Mouse (Mus musculus) liver (tissue): ENCODE results near the gene Gabpa.

ENCODE experiments used
- DNase-seq: peaks from one replicate; pipeline ENCODE4 v3.0.0-alpha.2; 2020; ENCODE audit warnings: mixed read lengths

Gabpa gene

DNA sequence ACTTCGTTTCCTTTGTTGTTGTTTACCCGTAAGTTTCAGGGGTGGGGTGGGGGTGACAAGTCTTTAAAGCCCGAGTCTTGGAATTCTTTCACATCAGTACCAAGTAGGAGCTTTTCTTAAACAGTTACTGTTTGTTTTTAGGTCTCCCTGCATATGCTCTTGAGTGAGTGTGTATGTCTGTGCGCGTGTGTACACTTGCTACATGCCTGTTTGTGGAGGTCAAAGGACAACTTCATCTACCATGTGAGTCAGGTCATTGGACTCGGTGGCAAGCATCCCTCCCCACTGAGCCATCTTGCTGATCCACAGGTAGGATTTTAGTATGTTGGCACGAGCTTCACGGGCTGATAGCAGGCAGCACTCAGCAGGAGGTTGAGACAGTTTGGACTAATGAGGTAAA, 39.1 kb downstream of the Gabpa start:
- no peak for DNase-seq

DNA sequence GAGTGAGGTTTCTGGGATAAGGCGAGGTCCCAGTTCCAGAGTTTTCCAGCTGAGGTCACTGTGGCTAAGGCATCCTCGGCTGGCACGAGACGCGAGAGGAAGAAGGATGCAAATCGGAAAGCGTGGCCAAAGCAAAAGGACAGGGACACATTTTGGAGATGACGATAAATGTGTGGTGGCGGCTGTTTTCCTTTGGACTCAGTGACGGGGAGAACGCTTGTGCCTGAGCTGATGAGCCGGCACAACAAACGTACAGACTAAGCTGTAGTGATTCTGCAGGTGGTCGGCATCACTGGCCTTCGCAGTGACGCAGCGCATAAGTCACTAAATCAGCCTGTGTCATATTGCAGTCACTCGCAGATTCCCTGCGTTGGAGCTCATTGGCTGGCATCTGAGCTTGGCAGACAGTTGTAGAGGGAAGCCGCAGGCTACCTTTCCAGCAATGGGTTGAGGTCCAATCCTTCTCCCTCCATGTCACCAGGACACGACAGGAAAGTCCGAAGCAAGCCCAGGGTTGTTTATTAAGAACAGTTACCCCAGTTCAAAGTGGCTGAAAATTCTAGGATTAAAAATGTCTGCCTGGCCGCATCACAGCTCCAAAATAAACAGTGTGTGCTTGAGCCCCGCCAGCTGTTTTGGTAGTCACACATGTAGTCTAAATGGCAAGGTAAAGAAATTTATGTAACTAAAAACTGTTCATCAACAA, 40.4 kb downstream of the Gabpa start:
- no peak for DNase-seq

DNA sequence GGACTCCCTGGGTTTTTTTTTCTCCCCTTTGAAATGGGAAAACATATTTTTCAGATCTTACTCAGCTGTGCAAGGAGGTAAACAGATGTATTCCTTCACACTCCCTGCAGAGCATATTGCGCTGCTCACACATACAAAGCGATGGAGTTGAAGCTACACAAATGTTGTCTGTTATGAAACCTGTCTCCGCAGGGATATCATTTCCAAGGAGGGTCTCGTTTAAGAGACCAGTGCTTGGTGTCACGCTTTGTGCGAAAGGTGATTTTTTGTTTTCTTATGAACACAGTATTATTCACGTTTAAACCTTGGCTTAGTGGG, 41.0 kb downstream of the Gabpa start:
- DNase-seq, result no peak

DNA sequence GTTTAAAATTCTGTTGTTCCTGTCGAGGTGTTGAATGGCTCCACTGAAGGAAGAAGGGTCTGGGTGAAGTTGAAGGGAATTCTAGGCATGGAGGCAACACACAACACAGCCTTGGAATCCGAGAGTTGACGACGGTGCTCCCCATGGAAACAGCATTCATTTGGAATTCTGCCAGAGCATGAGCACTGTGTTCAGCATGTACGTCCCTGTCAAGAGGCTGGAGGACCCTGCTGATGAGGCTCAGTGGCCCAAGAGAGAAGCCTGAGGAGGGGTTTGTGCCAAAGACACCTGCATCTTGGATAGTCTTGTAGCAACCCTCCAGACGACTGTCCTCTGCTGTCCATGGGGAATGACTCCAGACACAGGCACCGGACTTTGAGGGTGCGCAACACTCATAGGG, 41.4 kb downstream of the Gabpa start:
- DNase-seq, result no peak

DNA sequence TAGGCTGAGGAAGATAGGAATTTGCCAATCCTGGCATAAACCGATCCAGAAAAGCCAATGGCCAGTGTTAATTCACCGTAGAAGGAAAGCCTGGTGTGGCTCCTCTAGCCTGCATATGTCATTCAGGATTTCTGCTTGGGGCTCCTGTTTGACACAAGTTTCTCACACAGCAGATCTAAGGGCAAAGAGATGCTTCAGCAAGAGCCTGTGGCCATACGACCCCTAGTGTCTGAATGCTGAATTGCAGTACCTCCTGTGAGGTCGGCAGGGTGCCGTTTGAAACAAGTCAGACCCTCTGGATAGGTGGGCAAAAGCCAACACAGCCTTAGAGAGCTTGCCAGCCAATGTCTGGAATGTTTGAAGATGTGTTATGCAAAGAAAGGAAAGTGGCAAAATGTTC, 44.4 kb downstream of the Gabpa start:
- DNase-seq, result peak; percentile 57

DNA sequence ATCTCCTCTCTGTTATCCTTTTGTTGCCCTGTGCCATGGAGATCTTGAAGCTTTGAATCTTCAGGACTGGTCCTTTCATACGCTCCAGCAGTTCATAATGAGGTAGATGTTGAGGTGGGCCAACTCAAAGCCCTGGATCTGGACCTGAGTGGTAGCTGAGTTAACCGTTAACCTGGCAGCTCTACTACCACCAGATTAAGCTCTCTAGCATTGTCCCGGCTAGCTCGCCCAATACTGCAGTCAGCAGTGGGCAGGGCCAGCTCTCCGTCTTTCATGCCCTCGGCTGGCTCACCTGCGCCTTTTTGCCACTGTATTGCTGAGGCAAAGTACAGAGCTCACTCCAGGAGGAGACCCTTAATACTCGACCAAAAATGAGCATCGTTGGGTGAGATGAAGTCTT, 46.4 kb downstream of the Gabpa start:
- DNase-seq, result no peak

DNA sequence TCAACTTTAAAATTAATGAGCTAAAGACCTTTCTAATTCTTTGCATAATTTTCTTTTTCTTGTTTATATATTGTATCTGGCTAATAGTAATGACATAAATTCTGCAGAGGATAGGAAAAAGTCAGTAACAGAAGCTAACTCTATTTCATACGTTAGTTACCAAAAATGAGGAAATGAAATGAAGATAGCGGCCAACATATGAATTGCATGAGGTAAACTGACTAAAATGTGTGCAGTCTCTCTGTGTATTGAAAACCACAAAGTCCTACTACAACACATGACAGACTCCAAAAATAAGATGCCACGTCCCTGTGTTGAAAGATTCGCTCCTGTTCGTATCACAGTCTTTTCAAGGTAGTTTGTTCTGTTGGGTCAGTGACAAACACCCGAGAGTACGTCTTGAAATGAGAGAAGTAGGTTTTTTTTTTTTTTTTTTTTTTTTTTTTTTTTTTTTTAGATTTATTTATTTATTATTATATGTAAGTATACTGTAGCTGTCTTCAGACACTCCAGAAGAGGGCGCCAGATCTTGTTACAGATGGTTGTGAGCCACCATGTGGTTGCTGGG, 47.1 kb downstream of the Gabpa start:
- no peak for DNase-seq

DNA sequence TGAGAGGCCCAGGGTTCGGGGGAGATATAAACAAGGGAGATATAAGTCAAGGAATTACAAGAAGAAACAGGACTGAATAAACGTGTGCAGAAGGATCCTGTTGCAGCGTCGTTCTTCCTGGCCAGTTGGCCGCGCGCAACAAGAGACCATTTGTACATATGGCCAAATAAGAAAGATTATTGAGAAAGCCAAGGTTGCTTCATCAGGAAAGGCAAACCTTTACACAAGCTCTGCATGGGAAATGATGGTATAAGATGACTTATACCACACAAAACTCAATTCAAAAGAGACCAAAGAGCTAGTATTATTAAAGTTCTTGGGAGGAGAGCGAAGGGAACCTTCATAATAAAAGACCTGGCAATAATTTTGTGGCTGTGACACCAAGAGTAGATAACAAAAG, 49.8 kb downstream of the Gabpa start:
- DNase-seq, result no peak

DNA sequence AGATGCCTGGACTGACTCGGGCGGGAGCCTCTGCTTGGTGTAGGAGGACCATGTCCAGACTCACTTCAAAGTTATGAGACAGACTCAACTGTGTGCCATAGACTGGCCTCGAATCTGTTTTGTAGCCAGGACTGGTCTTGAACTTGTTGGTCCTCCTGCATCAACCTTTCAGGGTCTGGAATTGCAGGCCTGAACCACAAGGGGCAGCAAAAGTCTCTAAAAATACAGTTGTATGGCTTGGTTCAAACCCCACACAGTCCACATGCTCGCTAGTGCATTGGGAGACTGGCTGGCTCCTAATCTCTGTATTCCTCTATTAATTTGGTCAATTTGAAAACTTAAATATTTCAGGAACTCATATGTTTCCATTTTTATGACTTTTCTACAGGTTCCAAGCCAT, 68.3 kb downstream of the Gabpa start:
- no peak for DNase-seq

DNA sequence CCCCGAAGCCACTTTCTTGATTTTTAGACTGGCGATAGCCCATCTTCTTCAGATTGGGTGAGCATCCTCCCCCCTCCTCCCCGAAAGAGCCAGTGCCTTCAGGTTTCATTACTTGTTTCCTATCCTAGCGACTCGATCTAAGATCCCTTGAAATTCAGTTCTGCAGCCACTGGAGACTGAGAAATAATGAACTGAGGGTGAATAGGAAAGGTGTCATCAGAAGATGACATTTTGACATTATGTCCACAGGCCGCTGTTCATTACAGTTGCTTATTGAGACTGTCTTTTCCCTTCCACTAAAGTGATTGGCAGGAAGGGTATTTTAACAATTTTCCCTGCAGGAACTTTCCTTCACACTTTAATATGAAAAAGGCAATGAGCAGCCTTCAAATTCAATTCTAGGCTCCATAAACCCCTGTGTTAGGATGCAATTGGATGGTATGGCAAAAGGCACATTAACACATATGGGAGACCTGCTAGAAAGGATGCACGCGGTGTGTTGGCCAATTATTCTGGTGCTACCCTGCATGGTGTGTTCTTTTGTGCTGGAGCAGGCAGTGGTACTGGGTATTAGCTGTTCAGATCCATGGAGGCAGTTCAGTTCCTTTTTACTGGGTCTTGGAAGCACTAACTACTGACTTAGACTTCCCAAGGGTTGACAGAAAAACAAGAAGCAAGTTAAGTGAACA, 76.9 kb downstream of the Gabpa start:
- no peak for DNase-seq
